Mouse (Mus musculus) brain, embryonic 14.5 days (tissue): ENCODE data around the gene 4931440F15Rik. TPM values are rescaled to one million over a fixed set of nuclear protein-coding genes. Genes with fewer than 3 reads are reported as not detected.
A peak's percentile ranks its signal among the peaks of the same experiment; 100 is the strongest.

Source experiments
- DNase-seq: peaks from one replicate; pipeline ENCODE4 v3.0.0-alpha.2; 2011; ENCODE audit warnings: low read depth
- CTCF ChIP-seq: fragments of 200-500 bp; IDR thresholded peaks from 2 replicates; pipeline ENCODE4 v1.5.1; 2012; ENCODE audit warnings: inconsistent platforms, mild to moderate bottlenecking, moderate library complexity, borderline replicate concordance; ENCODE audit not compliant: insufficient read depth, insufficient read length; ENCODE audit errors: extremely low read depth
- POLR2A ChIP-seq: fragments of 200-500 bp; IDR thresholded peaks from 2 replicates; pipeline ENCODE4 v1.6.1; 2012; ENCODE audit warnings: mild to moderate bottlenecking, inconsistent platforms, borderline replicate concordance; ENCODE audit not compliant: poor library complexity, insufficient read depth, insufficient read length, severe bottlenecking; ENCODE audit errors: extremely low read depth
- polyA plus RNA-seq: library from polyadenylated mRNA; depleted of rRNA; stranded (reverse); fragments of >200 nt; gene quantifications from 2 replicates; pipeline ENCODE4 v1.2.3, GENCODE M21; 2012; rRNA removed

The 4931440F15Rik gene
- polyA plus RNA-seq, 1 experiment = 0.41 TPM

DNA sequence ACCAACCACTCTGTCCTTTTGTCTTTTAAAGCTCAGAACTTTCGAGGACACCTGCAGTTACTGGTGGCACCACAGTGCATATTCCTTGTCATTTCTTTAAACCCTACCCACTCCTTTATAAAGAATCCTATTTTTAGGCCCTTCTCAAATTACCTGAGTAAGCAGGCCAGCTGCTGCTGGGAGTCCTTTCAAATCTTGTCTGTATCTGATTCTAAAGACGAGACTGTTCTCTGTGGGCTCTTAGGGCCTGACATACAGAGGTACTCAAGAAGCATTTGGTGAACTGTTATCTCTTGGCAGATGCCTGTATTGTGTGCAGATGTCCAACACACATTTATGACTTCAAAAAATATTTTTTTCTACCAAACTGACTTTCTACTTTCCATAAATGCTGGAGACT lies 31.0 kb downstream of the 4931440F15Rik start:
- TF ChIP-seq CTCF = no peak
- TF ChIP-seq POLR2A = no peak
- no peak for DNase-seq

DNA sequence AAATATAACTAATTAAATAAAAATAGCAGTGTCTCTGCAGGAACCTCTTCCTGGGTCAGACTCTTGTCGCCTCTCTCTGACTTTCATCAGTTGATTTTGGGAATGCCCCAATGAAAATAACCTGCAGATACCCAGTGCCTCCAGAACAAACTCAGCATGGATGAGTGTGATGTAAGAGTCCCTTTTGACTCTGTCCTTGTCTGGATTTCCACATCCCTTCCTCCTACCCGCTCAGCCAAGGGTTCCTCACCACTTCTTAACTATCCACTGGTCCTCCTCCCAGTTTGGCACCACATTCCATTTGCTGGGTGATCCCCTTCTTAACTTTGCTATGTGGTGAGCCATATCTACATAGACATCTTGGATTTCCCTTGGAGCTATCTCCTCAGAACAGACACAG lies 34.7 kb downstream of the 4931440F15Rik start:
- TF ChIP-seq CTCF (no peak), POLR2A (no peak)
- DNase-seq = no peak

DNA sequence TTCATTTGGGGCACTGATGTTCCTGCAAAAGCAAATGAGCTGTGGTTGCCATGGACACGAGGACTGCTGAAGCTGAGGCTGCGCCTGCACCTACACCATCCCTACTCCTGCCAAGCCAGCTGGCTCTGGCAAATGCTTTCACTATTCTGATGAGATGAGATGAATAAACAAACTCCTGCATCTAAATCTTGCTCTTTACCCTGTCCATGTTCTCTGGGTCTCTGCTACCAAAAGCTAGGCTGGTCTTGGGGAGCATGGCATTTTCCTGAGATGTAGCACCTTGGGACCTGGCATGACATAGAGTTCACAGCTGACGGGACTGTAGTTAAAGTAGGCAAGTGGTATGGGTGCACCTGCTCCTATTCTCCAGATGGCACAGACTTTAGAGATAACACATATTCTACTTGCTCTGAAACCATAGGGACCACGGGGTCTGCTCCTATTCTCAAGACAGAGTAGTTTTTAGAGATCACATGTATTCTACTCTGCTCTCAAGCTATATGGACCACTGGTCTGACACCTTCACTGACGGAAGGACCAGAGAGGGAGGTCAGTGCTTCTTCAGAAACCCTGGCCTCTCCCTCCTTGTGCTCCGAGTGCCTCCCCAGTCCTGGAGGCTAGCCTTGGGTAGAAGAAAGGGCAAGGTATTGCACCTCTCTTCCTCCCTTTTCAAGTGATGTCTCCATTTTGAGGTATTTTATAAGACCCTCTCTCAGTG lies 36.4 kb downstream of the 4931440F15Rik start:
- DNase-seq = peak; percentile 92
- TF ChIP-seq CTCF (no peak), POLR2A (no peak)

DNA sequence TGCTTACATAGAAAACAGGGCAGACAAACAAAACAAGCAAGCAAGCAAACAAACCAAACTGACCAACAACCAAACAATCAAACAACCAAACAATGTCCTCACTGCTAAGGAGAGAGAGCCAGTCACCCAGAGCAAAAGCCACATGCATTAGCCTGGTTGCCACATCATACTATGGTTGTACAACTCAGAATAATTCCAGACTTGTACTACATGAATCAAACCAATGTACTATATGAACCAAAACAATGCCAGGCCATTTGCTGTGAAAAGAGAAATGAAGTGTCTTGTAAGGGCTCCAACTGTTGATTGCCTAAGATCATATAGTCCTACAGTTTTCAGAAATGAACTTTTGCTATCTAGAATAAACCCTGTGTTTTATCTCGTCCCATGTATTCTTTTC lies 37.0 kb downstream of the 4931440F15Rik start:
- TF ChIP-seq POLR2A = no peak
- TF ChIP-seq CTCF = no peak
- no peak for DNase-seq

DNA sequence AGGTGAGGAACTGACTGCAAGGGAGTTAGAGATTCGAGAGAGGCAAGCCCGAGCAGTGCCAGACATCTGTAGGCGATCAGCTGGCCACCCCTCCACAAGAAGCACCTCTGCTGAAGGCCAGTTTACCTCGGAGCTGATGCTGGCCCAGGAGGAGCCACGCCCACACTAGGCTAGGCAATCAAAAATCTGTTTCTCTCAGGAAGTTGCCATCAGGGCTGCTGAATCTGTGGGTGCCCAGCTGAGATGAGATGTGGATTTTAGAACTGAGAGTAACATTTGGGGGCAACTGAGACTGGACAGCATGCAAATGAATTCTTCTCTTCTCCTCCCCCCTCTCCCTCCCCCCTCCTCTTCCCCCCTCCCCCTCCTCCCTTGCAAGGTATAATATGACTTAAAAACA lies 38.0 kb downstream of the 4931440F15Rik start:
- TF ChIP-seq CTCF (no peak), POLR2A (no peak)
- no peak for DNase-seq

DNA sequence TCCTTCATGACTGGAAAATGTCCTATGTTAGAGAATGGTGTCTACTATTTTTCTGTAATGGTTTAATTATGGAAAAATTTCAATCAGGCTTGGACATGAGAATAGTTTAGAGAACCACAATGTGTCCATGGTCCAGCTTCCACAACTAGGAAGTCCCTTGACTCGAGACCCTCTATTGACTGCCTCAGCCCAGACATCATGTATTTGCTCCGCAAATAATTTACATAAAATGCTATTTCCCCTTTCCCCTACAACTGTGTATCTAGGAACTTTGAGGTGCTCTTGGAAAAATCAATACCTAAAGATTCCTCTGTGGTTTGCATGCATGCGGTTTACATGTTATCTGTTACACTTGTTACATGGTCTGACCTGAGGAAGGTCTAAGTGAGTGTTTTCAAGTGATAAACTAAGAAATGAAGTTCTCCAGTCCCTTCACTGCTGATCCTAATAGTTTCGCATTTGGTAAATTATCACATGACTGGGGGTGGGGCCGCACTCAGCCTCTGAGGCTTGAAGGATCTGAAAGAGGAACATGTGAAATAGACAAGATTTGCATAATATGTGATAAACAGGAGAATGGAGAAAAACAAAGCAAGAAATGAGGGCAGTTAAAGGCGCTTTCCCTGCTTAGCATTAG lies 38.8 kb downstream of the 4931440F15Rik start:
- no peak for TF ChIP-seq POLR2A
- no peak for TF ChIP-seq CTCF
- no peak for DNase-seq

DNA sequence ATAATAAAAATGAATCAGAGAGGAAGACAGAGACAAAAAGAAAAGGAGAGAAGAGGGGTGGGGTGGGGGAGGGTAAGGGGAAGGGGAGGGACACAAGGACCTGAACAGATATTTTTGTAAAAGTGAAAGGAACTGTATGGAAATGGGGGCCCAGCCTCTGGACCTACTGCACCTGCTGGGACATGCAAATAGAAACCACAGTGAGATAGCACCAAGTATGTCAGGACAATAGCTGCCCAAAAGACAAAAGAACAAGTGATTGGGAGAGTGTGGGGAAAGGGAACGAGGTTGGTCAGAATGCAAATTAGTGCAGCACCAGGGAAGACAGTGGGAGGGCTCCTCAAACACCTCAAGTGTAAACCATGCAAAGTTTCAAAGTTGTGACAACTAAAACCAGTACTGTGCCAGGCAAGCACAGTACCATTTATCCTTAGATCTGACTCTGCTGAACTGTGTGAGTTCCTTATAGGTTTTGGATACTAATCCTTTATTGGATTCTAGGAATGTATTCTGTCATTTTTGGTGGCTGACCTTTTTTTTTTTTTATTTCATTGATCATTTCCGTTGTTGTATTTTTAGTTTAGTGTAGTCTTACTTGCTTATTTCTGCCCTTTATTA lies 46.0 kb downstream of the 4931440F15Rik start:
- TF ChIP-seq CTCF (no peak), POLR2A (no peak)
- no peak for DNase-seq

DNA sequence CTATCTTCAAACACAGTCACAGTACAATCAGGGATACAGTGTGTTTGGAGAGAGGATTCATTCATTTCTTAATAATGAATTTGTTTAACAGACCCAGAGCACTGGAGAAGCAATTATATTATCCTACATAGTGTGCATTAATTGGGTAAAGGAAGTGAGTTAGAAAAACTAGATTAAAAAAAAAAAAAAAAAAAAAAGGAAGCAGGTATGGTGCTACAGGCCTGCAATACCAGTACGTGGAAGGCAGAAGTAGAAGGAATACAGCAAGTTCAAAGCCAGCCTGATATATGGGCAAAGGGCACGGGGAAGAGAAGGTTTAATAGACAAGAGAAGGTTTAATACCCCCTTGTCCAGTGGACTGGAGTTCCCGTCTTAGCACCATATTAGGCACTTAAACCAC lies 46.5 kb downstream of the 4931440F15Rik start:
- TF ChIP-seq POLR2A (no peak), CTCF (no peak)
- no peak for DNase-seq

DNA sequence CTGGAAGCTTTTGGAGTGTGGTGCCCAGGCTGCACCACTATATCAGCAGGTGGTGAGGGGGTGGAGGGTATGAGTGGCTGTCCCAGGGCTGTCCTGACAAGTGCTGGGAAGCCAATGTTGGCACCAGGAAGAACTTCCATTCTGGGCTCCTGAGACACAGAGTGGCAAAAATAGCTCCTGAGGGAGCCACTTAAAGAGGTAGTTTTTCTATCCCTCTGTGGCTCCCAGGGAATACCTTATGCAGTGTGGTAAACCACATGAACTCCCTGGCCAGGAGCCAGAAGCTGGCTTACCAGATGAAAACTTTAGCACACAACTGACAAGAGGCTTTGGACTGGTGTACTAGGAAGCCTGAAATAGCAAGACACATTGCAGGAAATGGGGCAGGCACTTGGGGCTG lies 47.5 kb downstream of the 4931440F15Rik start:
- no peak for TF ChIP-seq CTCF
- no peak for TF ChIP-seq POLR2A
- DNase-seq = no peak

DNA sequence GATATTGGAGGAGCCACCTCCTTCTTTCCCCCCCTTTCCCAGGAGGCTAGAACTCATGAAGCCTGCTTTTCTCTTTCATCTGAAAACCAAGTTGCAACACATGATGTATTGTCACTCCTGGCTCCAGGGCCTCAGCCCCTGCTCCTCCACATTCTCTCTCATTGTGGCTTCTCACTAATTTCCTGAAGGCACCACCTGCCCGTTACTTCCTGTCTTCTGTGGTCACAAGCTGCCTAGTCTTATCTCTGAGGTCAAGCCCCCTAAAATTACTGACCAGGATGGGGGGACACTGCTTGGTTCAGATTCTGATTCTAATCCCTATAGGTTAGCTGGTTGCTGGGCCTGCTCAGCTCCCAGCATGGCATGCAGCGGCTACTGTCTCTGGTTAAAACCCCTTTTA lies 50.7 kb downstream of the 4931440F15Rik start:
- peak; percentile 13 for DNase-seq
- no peak for TF ChIP-seq CTCF
- TF ChIP-seq POLR2A = no peak

DNA sequence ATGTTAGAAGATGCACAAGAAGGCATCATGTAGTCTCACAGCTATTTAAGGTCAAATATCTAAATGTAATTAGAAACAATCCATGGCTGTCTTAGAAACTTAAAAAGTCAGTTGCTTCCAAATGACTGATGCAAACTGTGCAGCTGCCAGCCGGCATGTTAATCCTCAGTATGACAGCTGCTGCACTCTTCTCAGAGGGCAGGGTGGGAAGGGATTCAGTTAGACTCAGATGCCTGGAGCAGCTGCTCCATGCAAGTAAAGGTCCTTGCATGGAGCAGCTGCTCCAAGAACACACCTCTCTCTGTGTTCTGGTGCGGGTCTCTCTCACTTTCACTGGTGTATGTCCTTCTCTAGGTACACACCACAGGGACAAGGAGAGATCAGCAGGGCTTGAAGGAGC lies 51.2 kb downstream of the 4931440F15Rik start:
- peak; percentile 80 for DNase-seq
- TF ChIP-seq POLR2A (no peak), CTCF (no peak)

Other genes starting within 250 kb of the 4931440F15Rik start
- gene Rtn4, start 132.7 kb downstream of the 4931440F15Rik start, polyA plus RNA-seq = 289 and 295 TPM in 2 replicates
- 11.5 and 17.1 TPM in 2 replicates for gene Eml6, start 200.4 kb upstream of the 4931440F15Rik start, polyA plus RNA-seq